Mouse (Mus musculus): ENCODE measurements at regions not wholly inside any gene's neighbourhood (a gene's known extent, or its start where the extent isn't known, plus 50 kb on each side); places are given as distances from the start of the nearest gene placed in this dataset.

GRCm38 (mm10) chr1:98180372-98180771 lies 84.9 kb upstream of the Pam start:
- Histone ChIP-seq H3K27me3 (ENCODE audit: control insufficient read depth, insufficient read depth, insufficient read length) (no peaks in the 10 kb centered on the region), H3K36me3 (ENCODE audit: control insufficient read depth, insufficient read depth) (no peaks in the 10 kb centered on the region), H3K4me3 (no peak overlapping the region), H3K4me2 (ENCODE audit: low read depth) (peak overlapping the region; percentile 16), H3ac (ENCODE audit: control insufficient read depth, insufficient read length) (no peak overlapping the region), H3K79me2 (ENCODE audit: control insufficient read depth, insufficient read depth) (no peaks in the 10 kb centered on the region)
- TF ChIP-seq MYOD1 (IDR thresholded peaks at IDR 0.05; ENCODE audit: control insufficient read depth in 1 of 3, insufficient read length in 2 of 3, low read depth in 2 of 3) (no peak), SRF (IDR thresholded peaks at IDR 0.05; ENCODE audit: control insufficient read depth, insufficient read length, low read depth) (no peak), TCF3 (IDR thresholded peaks at IDR 0.05; ENCODE audit: insufficient read length, low read depth) (no peak), USF1 (IDR thresholded peaks at IDR 0.05; ENCODE audit: low read depth) (no peak), E2F4 (IDR thresholded peaks at IDR 0.05; ENCODE audit: insufficient read depth) (no peak), TCF12 (IDR thresholded peaks at IDR 0.05; ENCODE audit: insufficient read depth, poor library complexity, severe bottlenecking) (no peak), REST (IDR thresholded peaks at IDR 0.05; ENCODE audit: insufficient read depth, insufficient read length) (no peak), CEBPB (IDR thresholded peaks at IDR 0.05; ENCODE audit: insufficient read depth, poor library complexity, severe bottlenecking) (no peak), MYOG (IDR thresholded peaks at IDR 0.05; ENCODE audit: control insufficient read depth in 1 of 3, insufficient read depth in 1 of 3, insufficient read length in 2 of 3, low read depth in 2 of 3) (no peak), POLR2A (IDR thresholded peaks at IDR 0.05; ENCODE audit: insufficient read length, low read depth) (no peak), POLR2AphosphoS2 (IDR thresholded peaks at IDR 0.05; ENCODE audit: insufficient read length, low read depth) (no peak), MAX (IDR thresholded peaks at IDR 0.05; ENCODE audit: low read depth) (no peak)

GRCm38 (mm10) chr1:98179030-98179429 lies 83.6 kb upstream of the Pam start:
- H3K79me2 ChIP-seq (ENCODE audit: control insufficient read depth, insufficient read depth), result no peaks in the 10 kb centered on the region
- no peak overlapping the region for H3ac ChIP-seq (ENCODE audit: control insufficient read depth, insufficient read length)
- no peaks in the 10 kb centered on the region for H3K36me3 ChIP-seq (ENCODE audit: control insufficient read depth, insufficient read depth)
- no peak overlapping the region for H3K4me2 ChIP-seq (ENCODE audit: low read depth)
- no peak overlapping the region for H3K4me3 ChIP-seq
- H3K27me3 ChIP-seq (ENCODE audit: control insufficient read depth, insufficient read depth, insufficient read length), result no peaks in the 10 kb centered on the region
- TF ChIP-seq POLR2AphosphoS2 (IDR thresholded peaks at IDR 0.05; ENCODE audit: insufficient read length, low read depth) (no peak), MYOD1 (IDR thresholded peaks at IDR 0.05; ENCODE audit: control insufficient read depth in 1 of 3, insufficient read length in 2 of 3, low read depth in 2 of 3) (no peak), POLR2A (IDR thresholded peaks at IDR 0.05; ENCODE audit: insufficient read length, low read depth) (no peak), MYOG (IDR thresholded peaks at IDR 0.05; ENCODE audit: control insufficient read depth in 1 of 3, insufficient read depth in 1 of 3, insufficient read length in 2 of 3, low read depth in 2 of 3) (no peak), E2F4 (IDR thresholded peaks at IDR 0.05; ENCODE audit: insufficient read depth) (no peak), REST (IDR thresholded peaks at IDR 0.05; ENCODE audit: insufficient read depth, insufficient read length) (no peak), MAX (IDR thresholded peaks at IDR 0.05; ENCODE audit: low read depth) (no peak), CEBPB (IDR thresholded peaks at IDR 0.05; ENCODE audit: insufficient read depth, poor library complexity, severe bottlenecking) (no peak), USF1 (IDR thresholded peaks at IDR 0.05; ENCODE audit: low read depth) (no peak), TCF3 (IDR thresholded peaks at IDR 0.05; ENCODE audit: insufficient read length, low read depth) (no peak), TCF12 (IDR thresholded peaks at IDR 0.05; ENCODE audit: insufficient read depth, poor library complexity, severe bottlenecking) (no peak), SRF (IDR thresholded peaks at IDR 0.05; ENCODE audit: control insufficient read depth, insufficient read length, low read depth) (no peak)

- no peaks in the 10 kb centered on the region for H3K36me3 ChIP-seq (ENCODE audit: control insufficient read depth, insufficient read depth)
- TF ChIP-seq MAX (IDR thresholded peaks at IDR 0.05; ENCODE audit: low read depth) (no peak), POLR2AphosphoS2 (IDR thresholded peaks at IDR 0.05; ENCODE audit: insufficient read length, low read depth) (no peak), USF1 (IDR thresholded peaks at IDR 0.05; ENCODE audit: low read depth) (no peak), MYOD1 (IDR thresholded peaks at IDR 0.05; ENCODE audit: control insufficient read depth in 1 of 3, insufficient read length in 2 of 3, low read depth in 2 of 3) (no peak), POLR2A (IDR thresholded peaks at IDR 0.05; ENCODE audit: insufficient read length, low read depth) (no peak), SRF (IDR thresholded peaks at IDR 0.05; ENCODE audit: control insufficient read depth, insufficient read length, low read depth) (no peak), TCF3 (IDR thresholded peaks at IDR 0.05; ENCODE audit: insufficient read length, low read depth) (no peak), MYOG (IDR thresholded peaks at IDR 0.05; ENCODE audit: control insufficient read depth in 1 of 3, insufficient read depth in 1 of 3, insufficient read length in 2 of 3, low read depth in 2 of 3) (no peak), REST (IDR thresholded peaks at IDR 0.05; ENCODE audit: insufficient read depth, insufficient read length) (no peak), CEBPB (IDR thresholded peaks at IDR 0.05; ENCODE audit: insufficient read depth, poor library complexity, severe bottlenecking) (no peak), E2F4 (IDR thresholded peaks at IDR 0.05; ENCODE audit: insufficient read depth) (no peak), TCF12 (IDR thresholded peaks at IDR 0.05; ENCODE audit: insufficient read depth, poor library complexity, severe bottlenecking) (no peak)
- H3K79me2 ChIP-seq (ENCODE audit: control insufficient read depth, insufficient read depth), result no peaks in the 10 kb centered on the region
- no peaks in the 10 kb centered on the region for H3K27me3 ChIP-seq (ENCODE audit: control insufficient read depth, insufficient read depth, insufficient read length)
- H3K4me2 ChIP-seq (ENCODE audit: low read depth), result no peak overlapping the region
- no peak overlapping the region for H3K4me3 ChIP-seq
- no peak overlapping the region for H3ac ChIP-seq (ENCODE audit: control insufficient read depth, insufficient read length)
Observed at GRCm38 (mm10) chr1:98174811-98175132, 79.3 kb upstream of the Pam start.

- Histone ChIP-seq H3K4me2 (ENCODE audit: low read depth) (no peak overlapping the region), H3K4me3 (no peak overlapping the region), H3ac (ENCODE audit: control insufficient read depth, insufficient read length) (no peak overlapping the region), H3K79me2 (ENCODE audit: control insufficient read depth, insufficient read depth) (no peaks in the 10 kb centered on the region), H3K36me3 (ENCODE audit: control insufficient read depth, insufficient read depth) (no peaks in the 10 kb centered on the region), H3K27me3 (ENCODE audit: control insufficient read depth, insufficient read depth, insufficient read length) (no peaks in the 10 kb centered on the region)
- no peak for TF ChIP-seq POLR2AphosphoS2 (IDR thresholded peaks at IDR 0.05; ENCODE audit: insufficient read length, low read depth)
- no peak for TF ChIP-seq REST (IDR thresholded peaks at IDR 0.05; ENCODE audit: insufficient read depth, insufficient read length)
- TF ChIP-seq USF1 (IDR thresholded peaks at IDR 0.05; ENCODE audit: low read depth), result no peak
- no peak for TF ChIP-seq CEBPB (IDR thresholded peaks at IDR 0.05; ENCODE audit: insufficient read depth, poor library complexity, severe bottlenecking)
- TF ChIP-seq POLR2A (IDR thresholded peaks at IDR 0.05; ENCODE audit: insufficient read length, low read depth), result no peak
- TF ChIP-seq E2F4 (IDR thresholded peaks at IDR 0.05; ENCODE audit: insufficient read depth), result no peak
- TF ChIP-seq MYOD1 (IDR thresholded peaks at IDR 0.05; ENCODE audit: control insufficient read depth in 1 of 3, insufficient read length in 2 of 3, low read depth in 2 of 3), result no peak
- TF ChIP-seq MAX (IDR thresholded peaks at IDR 0.05; ENCODE audit: low read depth), result no peak
- TF ChIP-seq SRF (IDR thresholded peaks at IDR 0.05; ENCODE audit: control insufficient read depth, insufficient read length, low read depth), result no peak
- TF ChIP-seq TCF12 (IDR thresholded peaks at IDR 0.05; ENCODE audit: insufficient read depth, poor library complexity, severe bottlenecking), result no peak
- TF ChIP-seq MYOG (IDR thresholded peaks at IDR 0.05; ENCODE audit: control insufficient read depth in 1 of 3, insufficient read depth in 1 of 3, insufficient read length in 2 of 3, low read depth in 2 of 3), result no peak
- no peak for TF ChIP-seq TCF3 (IDR thresholded peaks at IDR 0.05; ENCODE audit: insufficient read length, low read depth)
Observed at GRCm38 (mm10) chr1:98173907-98174810, 78.7 kb upstream of the Pam start.
